Mouse (Mus musculus) A20 (cell line): ENCODE results near the gene Dtx3l.
"Not testable (repeated sequence)": the region's sequence is repeated elsewhere in the genome, so short reads cannot be mapped to it uniquely, and the experiment has no call there.

Experiments
- DNase-seq: peaks from one replicate; pipeline ENCODE4 v3.0.0-alpha.2; 2011; ENCODE audit warnings: low read depth, low spot score

Dtx3l gene

DNA sequence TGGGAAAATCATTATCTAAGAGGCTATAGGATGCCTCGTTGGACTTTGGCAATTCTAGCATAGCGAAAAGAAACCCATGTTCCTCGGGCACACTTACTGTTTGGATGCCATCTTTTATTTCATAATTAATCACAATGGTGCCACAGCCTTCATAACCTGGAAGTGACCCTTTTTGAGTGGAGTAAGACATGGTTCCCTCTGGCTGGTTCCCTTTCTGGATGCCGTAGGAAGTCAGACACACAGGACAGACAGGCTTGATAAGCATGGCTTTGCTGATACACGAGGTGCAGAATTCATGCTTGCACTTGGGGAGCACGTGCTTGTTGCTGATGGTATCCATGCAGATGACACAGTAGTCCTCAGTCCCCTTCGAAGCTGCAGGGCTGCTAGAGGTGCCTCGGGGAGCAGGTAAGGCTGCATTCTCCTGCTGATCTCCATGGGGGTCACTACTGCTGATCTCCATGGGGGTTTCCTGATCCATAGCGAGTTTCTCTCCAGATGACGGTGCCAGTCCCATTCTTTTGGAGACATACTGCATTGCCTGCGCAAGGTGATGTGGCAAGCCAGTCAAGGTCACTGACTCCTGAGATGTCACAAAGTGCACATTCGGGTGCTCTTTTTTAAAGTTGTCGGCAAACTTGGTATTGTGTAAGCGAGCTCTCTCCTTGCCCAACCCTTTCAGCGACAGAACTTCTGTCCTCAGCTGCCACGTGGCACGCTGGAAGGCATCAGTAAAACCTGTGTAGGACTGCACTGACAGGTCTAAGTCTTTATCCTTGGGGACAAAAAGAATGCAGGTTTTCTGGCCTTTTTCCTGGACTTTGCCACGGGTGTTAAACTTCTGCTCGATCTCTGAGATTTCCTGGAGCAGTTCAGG, 6.5 kb downstream of the Dtx3l start:
- DNase-seq = no peak

- DNase-seq = no peak
Observed at GRCm38 (mm10) chr16:35924341-35924740, 14.6 kb downstream of the Dtx3l start.

DNA sequence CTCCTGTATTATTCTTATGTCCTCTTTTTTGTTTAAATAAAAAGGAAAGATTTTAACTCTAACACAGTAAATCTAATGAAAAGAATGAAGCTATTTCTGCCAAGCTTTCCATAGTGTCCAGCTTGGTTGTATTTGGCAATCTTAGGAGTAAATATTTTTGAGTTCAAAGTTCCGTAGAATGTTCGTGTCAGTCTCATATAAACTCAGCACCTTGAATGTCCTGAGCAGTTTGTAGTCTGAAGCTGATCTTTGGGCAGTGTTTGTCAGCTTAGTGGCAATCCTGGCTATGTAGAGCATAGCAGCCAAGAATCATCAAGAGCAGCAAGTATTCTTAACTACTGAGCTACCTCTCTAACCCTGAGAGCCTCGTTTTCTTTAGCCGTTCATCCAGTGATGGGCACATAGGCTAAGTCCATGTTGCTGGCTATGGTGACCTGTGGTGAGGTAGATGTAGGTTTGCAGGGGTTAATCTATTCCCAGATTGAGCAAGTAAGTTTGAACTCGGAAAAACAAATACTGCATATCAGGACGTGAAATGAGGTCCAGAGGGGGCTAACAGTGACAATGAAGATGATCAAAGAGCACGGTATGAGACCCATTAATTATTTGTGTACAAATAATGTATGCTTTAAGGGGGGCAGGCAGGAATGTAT, 15.3 kb downstream of the Dtx3l start:
- no peak for DNase-seq

GRCm38 (mm10) chr16:35922301-35922895, 16.6 kb downstream of the Dtx3l start:
- peak; percentile 43 for DNase-seq

DNA sequence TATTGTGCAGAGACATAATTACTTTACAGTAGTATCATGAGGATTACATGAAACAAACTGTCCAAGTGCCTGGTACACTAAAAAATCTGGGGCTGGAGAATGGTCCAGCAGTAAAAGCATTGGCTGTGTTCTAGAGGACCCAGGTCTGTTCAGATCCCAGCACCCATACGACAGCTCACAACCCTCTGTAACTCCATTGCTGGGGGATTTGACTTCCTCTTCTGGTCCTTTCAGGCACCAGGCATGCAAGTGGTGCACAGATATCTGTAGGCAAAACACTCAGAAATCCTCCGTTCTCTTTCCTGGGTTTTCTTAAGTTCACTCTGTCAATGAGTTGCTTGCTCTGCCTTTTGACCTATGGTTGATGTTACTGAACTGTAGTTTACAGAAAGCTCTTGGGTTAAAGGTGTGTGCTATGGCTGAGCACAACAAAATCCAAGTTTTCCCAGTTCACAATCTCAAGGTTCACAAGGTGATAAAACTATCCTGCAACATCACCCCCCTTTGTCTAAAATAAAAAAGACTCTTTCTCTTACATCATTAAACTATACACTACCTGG, 17.2 kb downstream of the Dtx3l start:
- DNase-seq = no peak

- DNase-seq = peak; percentile 41
Observed at GRCm38 (mm10) chr16:35918721-35919543, 20.0 kb downstream of the Dtx3l start.

GRCm38 (mm10) chr16:35914301-35914700, 24.6 kb downstream of the Dtx3l start:
- no peak for DNase-seq

- peak; percentile 60 for DNase-seq
Observed at GRCm38 (mm10) chr16:35913526-35913925, 25.4 kb downstream of the Dtx3l start.

DNA sequence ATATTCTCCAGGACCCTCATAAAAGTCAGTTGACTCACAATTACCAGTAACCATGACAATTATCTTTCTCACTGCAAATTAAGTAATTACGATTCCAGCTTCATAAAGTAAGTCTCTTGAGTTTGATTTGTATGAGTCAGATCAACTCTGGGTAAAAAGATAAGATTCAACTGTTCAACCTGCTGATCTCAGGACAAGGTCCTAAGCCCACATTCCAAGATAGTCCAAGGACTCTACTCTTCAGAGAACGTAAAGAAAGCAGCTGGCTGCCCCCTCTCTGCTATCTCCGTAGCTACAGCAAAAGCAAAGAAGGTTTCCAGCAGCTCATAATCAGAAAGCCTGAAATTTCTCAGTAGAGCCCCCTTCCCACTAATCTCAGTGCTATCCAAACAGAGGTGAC, 27.5 kb downstream of the Dtx3l start:
- no peak for DNase-seq

DNA sequence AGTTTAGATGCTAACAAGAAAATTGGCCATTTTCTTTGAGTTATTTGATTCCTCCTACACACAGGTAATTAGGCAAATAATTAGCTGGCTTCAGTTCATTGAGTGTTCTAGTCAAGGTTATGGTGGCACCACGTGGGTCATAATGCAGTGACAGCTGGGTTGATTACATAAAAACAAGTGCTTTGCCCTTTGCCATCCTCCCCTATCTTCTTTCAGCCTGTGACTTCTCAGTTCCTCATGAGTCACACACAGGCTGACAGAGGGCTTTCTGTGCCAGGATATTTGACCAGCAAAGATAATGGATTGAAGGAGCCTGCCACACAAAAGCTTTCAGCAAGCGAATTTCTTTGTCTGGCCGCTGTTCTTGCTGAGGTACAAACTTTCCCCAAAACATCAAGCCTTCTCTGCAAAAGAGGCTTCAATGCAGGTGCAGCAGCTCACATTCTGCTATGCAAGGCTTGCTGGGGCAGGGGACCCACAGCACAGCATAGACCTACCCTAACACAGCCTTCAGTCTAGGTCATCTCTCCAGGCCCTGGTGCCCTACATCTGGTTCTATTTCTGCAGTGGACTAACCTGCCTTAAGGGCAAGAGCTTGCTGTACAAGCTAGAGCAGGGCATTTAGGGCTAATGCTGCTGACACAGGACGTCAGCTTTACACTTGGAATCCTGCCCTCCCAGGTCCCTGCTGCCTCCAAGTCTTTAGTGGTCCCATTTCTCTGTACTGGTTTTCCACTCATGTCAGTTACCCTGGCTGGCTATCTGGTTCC, 31.3 kb downstream of the Dtx3l start:
- no peak for DNase-seq

- no peak for DNase-seq
Observed at GRCm38 (mm10) chr16:35906887-35907286, 32.1 kb downstream of the Dtx3l start.

GRCm38 (mm10) chr16:35905819-35906485, 33.0 kb downstream of the Dtx3l start:
- DNase-seq = no peak

DNA sequence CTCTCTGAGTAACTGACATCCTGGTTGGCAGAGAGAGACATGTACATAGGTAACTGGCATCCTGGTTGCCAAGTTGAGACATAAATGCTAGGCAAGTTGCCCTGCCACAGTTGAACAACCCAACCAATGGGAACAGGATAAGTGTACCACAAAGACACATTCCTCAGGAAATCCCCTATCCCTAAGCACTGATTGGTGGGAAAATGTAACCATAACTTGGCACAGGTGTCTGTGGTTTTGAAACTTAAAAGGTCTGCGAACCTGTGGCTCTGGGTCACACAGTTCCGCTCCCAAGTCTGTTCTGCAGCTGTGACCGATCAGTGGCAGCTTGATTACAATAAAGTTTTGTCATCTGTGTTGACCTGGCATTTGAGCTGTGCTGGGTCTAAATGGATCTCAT, 33.6 kb downstream of the Dtx3l start:
- DNase-seq = no peak

DNA sequence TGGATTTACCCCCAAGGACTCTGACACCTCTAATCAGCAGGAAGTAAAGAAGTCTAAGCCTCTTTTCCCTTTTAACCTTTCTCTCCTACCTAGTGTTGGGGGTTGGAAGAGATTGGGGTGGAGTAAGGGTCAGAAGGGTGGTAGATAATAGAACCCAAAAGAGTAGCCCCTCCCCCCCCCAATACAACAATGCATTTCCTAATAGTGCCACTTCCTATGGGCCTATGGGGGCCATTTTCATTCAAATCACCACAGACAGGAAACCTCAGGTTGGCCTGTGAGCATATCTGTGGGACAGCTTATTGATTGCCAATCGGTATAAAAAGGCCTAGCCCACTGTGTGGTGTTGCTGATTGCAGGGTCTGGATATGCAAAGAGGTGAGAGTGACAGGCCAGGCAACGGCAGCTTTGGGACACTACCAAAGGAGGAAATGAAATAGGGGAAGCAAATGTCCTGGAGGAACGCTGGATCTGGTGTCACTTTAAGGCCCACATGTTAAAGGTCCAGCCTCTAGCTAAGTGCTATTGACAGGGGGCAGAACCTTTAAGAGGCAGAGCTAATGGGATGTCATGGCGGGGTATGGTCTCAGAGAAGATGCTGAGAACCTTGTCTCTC, 34.7 kb downstream of the Dtx3l start:
- no peak for DNase-seq

DNA sequence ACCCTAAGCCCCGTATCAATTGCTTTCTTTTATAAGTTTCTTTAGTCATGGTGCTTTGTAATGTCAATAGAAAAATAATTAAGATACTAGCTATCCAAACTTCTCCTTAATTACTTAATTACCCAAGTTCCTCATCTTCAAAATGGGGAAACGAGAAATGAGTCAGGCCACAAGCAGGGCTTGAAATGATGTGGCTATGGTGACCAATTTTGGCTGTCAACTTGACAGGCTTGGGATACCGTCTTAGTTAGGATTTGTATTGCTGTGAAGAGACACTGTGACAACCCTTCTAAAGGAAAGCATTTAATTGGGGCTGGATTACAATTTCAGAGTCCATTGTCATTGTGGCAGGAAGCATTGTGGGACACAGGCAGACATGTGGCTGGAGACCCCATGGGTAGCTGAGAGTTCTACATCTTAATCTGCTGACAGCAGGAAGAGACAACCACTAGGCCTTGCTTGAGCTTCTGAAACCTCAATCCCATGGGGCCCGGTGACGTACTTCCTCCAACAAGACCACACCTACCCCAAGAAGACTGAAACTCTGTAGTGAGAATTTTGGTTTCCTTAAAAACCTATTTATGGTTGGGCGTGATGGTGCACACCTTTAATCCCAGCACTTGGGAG, 35.8 kb downstream of the Dtx3l start:
- DNase-seq = peak; percentile 37

GRCm38 (mm10) chr16:35900541-35900940, 38.4 kb downstream of the Dtx3l start:
- no peak for DNase-seq

GRCm38 (mm10) chr16:35894997-35895396, 44.0 kb downstream of the Dtx3l start:
- DNase-seq = no peak

GRCm38 (mm10) chr16:35891603-35892002, 47.3 kb downstream of the Dtx3l start:
- DNase-seq = not testable (repeated sequence)

DNA sequence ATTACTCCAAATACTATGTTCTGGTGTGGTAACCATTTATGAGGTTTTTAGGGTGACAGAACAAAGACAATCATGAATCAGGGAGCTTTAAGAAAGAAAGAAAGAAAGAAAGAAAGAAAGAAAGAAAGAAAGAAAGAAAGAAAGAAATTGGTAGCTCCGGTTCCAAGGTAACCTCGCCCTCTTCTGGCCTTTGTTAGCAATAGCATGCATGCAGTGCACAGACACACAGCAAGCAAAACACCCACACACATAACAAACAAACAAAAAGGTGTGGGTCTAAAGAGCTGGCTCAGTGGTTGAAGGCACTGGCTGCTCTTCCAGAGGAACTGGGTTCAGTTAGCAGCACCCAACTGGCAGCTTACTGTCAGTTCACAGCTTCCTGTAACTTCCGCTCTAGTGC, 48.3 kb downstream of the Dtx3l start:
- DNase-seq = peak; percentile 37
